Mouse (Mus musculus) heart, embryonic 13.5 days (tissue): Measurements from ENCODE around the gene Eipr1. TPM values are rescaled to one million over a fixed set of nuclear protein-coding genes. Genes with fewer than 3 reads are reported as not detected.
"Not testable (repeated sequence)": the region's sequence is repeated elsewhere in the genome, so short reads cannot be mapped to it uniquely, and the experiment has no call there.

Source experiments
- ATAC-seq: fragments of 200-750 bp; cut with Nextera tagmentation; 2 replicates; pipeline ENCODE4 v1.8.0; 2017; ENCODE audit warnings: moderate TSS enrichment; ENCODE audit not compliant: insufficient number of reproducible peaks, low FRiP score, low TSS enrichment; ENCODE audit errors: extremely low read depth
- H3K27ac ChIP-seq: fragments of 300-500 bp; sonication (generic); replicated peaks from 2 replicates; pipeline ENCODE4 v1.5.1; 2015; ENCODE audit warnings: moderate library complexity, mild to moderate bottlenecking, inconsistent platforms
- H3K27me3 ChIP-seq: fragments of 300-500 bp; sonication (generic); replicated peaks from 2 replicates; pipeline ENCODE4 v1.6.1; 2015; ENCODE audit warnings: mild to moderate bottlenecking, inconsistent platforms
- H3K36me3 ChIP-seq: fragments of 300-500 bp; sonication (generic); 2 replicates; pipeline ENCODE4 v1.6.1; 2015; ENCODE audit warnings: mild to moderate bottlenecking, inconsistent platforms
- H3K4me1 ChIP-seq: fragments of 300-500 bp; sonication (generic); 2 replicates; pipeline ENCODE4 v1.6.1; 2015; ENCODE audit warnings: inconsistent platforms
- H3K4me2 ChIP-seq: fragments of 300-500 bp; sonication (generic); 2 replicates; pipeline ENCODE4 v1.6.1; 2015; ENCODE audit warnings: inconsistent platforms, mild to moderate bottlenecking, moderate library complexity
- H3K4me3 ChIP-seq: fragments of 300-500 bp; sonication (generic); 2 replicates; pipeline ENCODE4 v1.5.1; 2015; ENCODE audit warnings: moderate library complexity, mild to moderate bottlenecking, inconsistent platforms
- H3K9ac ChIP-seq: fragments of 300-500 bp; sonication (generic); 2 replicates; pipeline ENCODE4 v1.6.1; 2015; ENCODE audit warnings: inconsistent platforms, mild to moderate bottlenecking, moderate library complexity
- H3K9me3 ChIP-seq: fragments of 300-500 bp; sonication (generic); 2 replicates; pipeline ENCODE4 v1.6.1; 2016; ENCODE audit warnings: inconsistent platforms
- WGBS: fragments of 180-500 bp; shearing (Covaris S2); methylation state at CpG from one replicate; pipeline ENCODE4 v1.1.7; 2015; ENCODE audit warnings: mixed read lengths; 5-methylcytosine and 5-hydroxymethylcytosine counted together
- polyA plus RNA-seq: library from polyadenylated mRNA; unstranded; fragments of >200 nt; fragmentation: Nextera tagmentation; extraction: Ambion mirVana; gene quantifications from 2 replicates; pipeline ENCODE4 v1.2.1, GENCODE M21; 2015

Eipr1 gene
- polyA plus RNA-seq, 1 experiment from 2014 or later = 20.5 TPM

- Histone ChIP-seq H3K9ac (no peak overlapping the region), H3K27ac (no peak overlapping the region), H3K4me3 (no peak overlapping the region), H3K4me2 (no peak overlapping the region), H3K36me3 (no peaks in the 10 kb centered on the region), H3K27me3 (peaks cover 5% of the 10 kb centered on the region; the same call in 1 of the 2 replicates), H3K9me3 (no peaks in the 10 kb centered on the region), H3K4me1 (peaks cover 18% of the 10 kb centered on the region)
- WGBS = 61% methylated on average over 8 of the region's 8 CpGs
- ATAC-seq = no peak
These were observed 159.0 kb downstream of the Eipr1 start for GRCm38 (mm10) chr12:28910568-28910967.

- 68% methylated on average over 18 of the region's 18 CpGs for WGBS
- H3K4me2 ChIP-seq = no peak overlapping the region
- no peak overlapping the region for H3K27ac ChIP-seq
- H3K9me3 ChIP-seq = no peaks in the 10 kb centered on the region
- no peak for ATAC-seq
- H3K4me1 ChIP-seq = peaks cover 7% of the 10 kb centered on the region; the same call in 1 of the 2 replicates
- H3K4me3 ChIP-seq = no peak overlapping the region
- H3K27me3 ChIP-seq = peaks cover 5% of the 10 kb centered on the region; the same call in 1 of the 2 replicates
- H3K36me3 ChIP-seq = no peaks in the 10 kb centered on the region
- H3K9ac ChIP-seq = no peak overlapping the region
These were observed 160.8 kb downstream of the Eipr1 start for GRCm38 (mm10) chr12:28912351-28912936.

- Histone ChIP-seq H3K36me3 (no peaks in the 10 kb centered on the region), H3K27ac (no peak overlapping the region), H3K4me2 (no peak overlapping the region), H3K9me3 (no peaks in the 10 kb centered on the region), H3K4me3 (no peak overlapping the region), H3K4me1 (0 out of 2 replicates have a peak, but pooled peaks cover 4% of the 10 kb centered on the region), H3K9ac (no peak overlapping the region), H3K27me3 (no peaks in the 10 kb centered on the region)
- 46% methylated on average over 3 of the region's 3 CpGs for WGBS
- ATAC-seq = no peak
These were observed 161.5 kb downstream of the Eipr1 start for GRCm38 (mm10) chr12:28913099-28913498.

GRCm38 (mm10) chr12:28914056-28914455 is 162.5 kb downstream of the Eipr1 start:
- H3K9ac ChIP-seq, H3K4me1 ChIP-seq, H3K9me3 ChIP-seq, H3K4me3 ChIP-seq, H3K36me3 ChIP-seq, H3K4me2 ChIP-seq, H3K27ac ChIP-seq, ATAC-seq, H3K27me3 ChIP-seq: not testable (repeated sequence)
- 71% methylated on average over 1 of the region's 1 CpGs for WGBS

Other genes with a start within 250 kb of the Eipr1 start
- not detected in 2 replicates for gene Dcdc2c, start 199.4 kb upstream of the Eipr1 start, polyA plus RNA-seq
- not detected in 2 replicates for gene Allc, start 169.3 kb upstream of the Eipr1 start, polyA plus RNA-seq
- 7.8 and 7.9 TPM in 2 replicates for gene Colec11, start 128.4 kb upstream of the Eipr1 start, polyA plus RNA-seq
- 394 and 428 TPM in 2 replicates for gene Rps7, start 115.8 kb upstream of the Eipr1 start, polyA plus RNA-seq
- 19.0 and 19.6 TPM in 2 replicates for gene Rnaseh1, start 102.2 kb upstream of the Eipr1 start, polyA plus RNA-seq
- gene Adi1, start 76.6 kb upstream of the Eipr1 start, polyA plus RNA-seq = 44.3 TPM in 2 replicates
- gene Trappc12, start 1.3 kb upstream of the Eipr1 start, polyA plus RNA-seq = 29.5 and 30.5 TPM in 2 replicates